Mouse (Mus musculus) embryonic fibroblast, embryonic 13.5 days (primary cell): Measurements from ENCODE around the gene Pde4c. TPM values are rescaled to one million over a fixed set of nuclear protein-coding genes. Genes with fewer than 3 reads are reported as not detected.

Experiments used
- H3K27ac ChIP-seq: 2 replicates; pipeline ENCODE4 v1.5.1; 2012; ENCODE audit warnings: low read length, control low read depth, inconsistent platforms; ENCODE audit not compliant: insufficient read depth
- H3K4me1 ChIP-seq: 2 replicates; pipeline ENCODE4 v1.6.1; 2011; ENCODE audit warnings: low read length; ENCODE audit not compliant: control insufficient read depth, insufficient read depth
- H3K4me3 ChIP-seq: 2 replicates; pipeline ENCODE4 v1.5.1; 2011; ENCODE audit warnings: mild to moderate bottlenecking, control low read depth, low read length; ENCODE audit not compliant: insufficient read depth
- CTCF ChIP-seq: IDR thresholded peaks from 2 replicates; pipeline ENCODE4 v1.5.1; 2011; ENCODE audit warnings: mild to moderate bottlenecking, control low read depth, low read length, moderate library complexity, borderline replicate concordance; ENCODE audit not compliant: insufficient read depth
- POLR2A ChIP-seq: IDR thresholded peaks from 2 replicates; pipeline ENCODE4 v1.6.1; 2011; ENCODE audit warnings: low read depth, mild to moderate bottlenecking, control low read depth, low read length, moderate library complexity
- polyA plus RNA-seq: library from polyadenylated mRNA; stranded (reverse); fragments of >200 nt; gene quantifications from 2 replicates; pipeline ENCODE4 v1.2.4, GENCODE M21; 2011; ENCODE audit warnings: low read depth; ENCODE audit not compliant: missing spikeins, insufficient read length

Pde4c gene
- polyA plus RNA-seq, 1 experiment, result not detected

- no peak for TF ChIP-seq POLR2A
- no peak for TF ChIP-seq CTCF
- peaks cover 4% of the 10 kb centered on the region; the same call in 1 of the 2 replicates for H3K4me1 ChIP-seq
These were observed 26.7 kb downstream of the Pde4c start for GRCm38 (mm10) chr8:70750128-70750680.

GRCm38 (mm10) chr8:70752000-70752764 is 28.7 kb downstream of the Pde4c start:
- no peak for TF ChIP-seq CTCF
- TF ChIP-seq POLR2A, result no peak
- Histone ChIP-seq H3K4me3 (no peak overlapping the region), H3K27ac (peak overlapping the region; percentile 48), H3K4me1 (peaks cover 4% of the 10 kb centered on the region; the same call in 1 of the 2 replicates)

More at GRCm38 (mm10) chr8:70750128-70750680, 26.7 kb downstream of the Pde4c start:
- Histone ChIP-seq H3K4me3 (no peak overlapping the region), H3K27ac (no peak overlapping the region)

- H3K27ac ChIP-seq, result peak overlapping the region; percentile 48
- peak overlapping the region; percentile 2; the same call in 1 of the 2 replicates for H3K4me3 ChIP-seq
- H3K4me1 ChIP-seq, result peaks cover 4% of the 10 kb centered on the region; the same call in 1 of the 2 replicates
- no peak for TF ChIP-seq CTCF
- TF ChIP-seq POLR2A, result no peak; the same call in 1 of the 2 replicates
These were observed 29.6 kb downstream of the Pde4c start for GRCm38 (mm10) chr8:70753151-70753550.

- H3K4me1 ChIP-seq, result peaks cover 4% of the 10 kb centered on the region; the same call in 1 of the 2 replicates
- TF ChIP-seq CTCF (no peak), POLR2A (peak; percentile 48)
- H3K4me3 ChIP-seq, result peak within 1 kb of the TSS; percentile 55
- H3K27ac ChIP-seq, result peak within 1 kb of the TSS; percentile 36
These were observed 30.7 kb downstream of the Pde4c start, which contains the start of gene Rab3a for GRCm38 (mm10) chr8:70754043-70754870. Rab3a (plus strand) TSS chr8:70754679.

GRCm38 (mm10) chr8:70754871-70755660 is 31.5 kb downstream of the Pde4c start:
- no peak overlapping the region for H3K27ac ChIP-seq
- H3K4me1 ChIP-seq, result peaks cover 7% of the 10 kb centered on the region
- TF ChIP-seq CTCF (no peak), POLR2A (no peak; the same call in 1 of the 2 replicates)
- H3K4me3 ChIP-seq, result peak overlapping the region; percentile 55

GRCm38 (mm10) chr8:70755661-70756475 is 32.3 kb downstream of the Pde4c start:
- Histone ChIP-seq H3K4me3 (no peak overlapping the region), H3K27ac (no peak overlapping the region), H3K4me1 (peaks cover 7% of the 10 kb centered on the region)
- TF ChIP-seq CTCF (no peak), POLR2A (no peak)

- no peak overlapping the region for H3K4me3 ChIP-seq
- peaks cover 7% of the 10 kb centered on the region for H3K4me1 ChIP-seq
- TF ChIP-seq POLR2A (peak; percentile 18; the same call in 1 of the 2 replicates), CTCF (no peak)
- no peak overlapping the region for H3K27ac ChIP-seq
These were observed 33.0 kb downstream of the Pde4c start for GRCm38 (mm10) chr8:70756476-70757040.
